In the genomic region with DNA sequence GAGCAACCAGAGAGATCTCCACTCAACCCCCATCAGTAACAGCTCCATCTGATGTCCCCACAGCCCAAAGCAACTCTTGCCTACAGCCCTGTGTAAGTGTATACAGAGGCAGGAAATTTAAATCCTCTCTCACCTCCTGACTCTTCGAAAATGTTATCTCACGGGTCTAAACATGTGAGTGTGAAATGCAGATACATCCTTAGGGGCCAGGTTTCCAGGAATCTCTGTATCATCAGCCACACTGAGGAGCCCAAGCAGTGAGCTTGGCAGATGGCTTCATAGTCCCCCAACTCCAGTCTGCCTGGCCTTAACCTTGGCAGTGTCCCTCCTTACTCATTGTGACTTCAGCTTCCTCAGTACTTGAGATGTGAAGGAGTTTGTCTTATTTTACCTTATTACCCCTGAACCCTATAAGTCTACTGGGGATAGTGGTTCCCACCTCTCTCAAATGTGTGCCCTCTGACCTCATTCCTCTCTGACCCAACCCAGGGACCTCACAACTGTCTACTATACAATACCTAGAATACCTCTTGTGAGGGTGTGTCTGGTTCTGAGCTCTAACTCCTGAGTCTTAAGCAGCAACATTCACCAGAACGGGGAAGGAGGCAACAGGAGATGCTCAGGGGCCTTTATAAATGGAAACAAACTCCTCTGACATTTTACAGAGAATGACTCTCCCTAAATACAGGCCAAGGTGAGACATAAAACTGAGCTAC, we compare ENCODE assay signal across 31 mouse cellular contexts.
DNase-seq lines count a peak whose midpoint lies in the region; ATAC-seq and TF ChIP-seq lines count a peak whose summit lies in the region.
"Had no signal": no experiment of that assay in that cellular context is flagged by ENCODE, and none has a peak within 500 bp of the region (broad histone marks: within the 10 kb centered on the region; RNA-seq: fewer than 3 reads in every experiment).

No protein-coding gene starts in this region.

- H3K4me3 ChIP-seq in heart, embryonic 10.5 days = no peak overlapping the region
- H3K4me3 ChIP-seq in liver, embryonic 12.5 days = peak overlapping the region; percentile 55
- H3K4me3 ChIP-seq in liver, postnatal 0 days (ENCODE audit: low read depth, low read length) = no peak overlapping the region
- H3K4me3 ChIP-seq: embryonic facial prominence, embryonic 10.5 days; embryonic facial prominence, embryonic 15.5 days; forebrain, embryonic 10.5 days; forebrain, embryonic 15.5 days; heart, embryonic 15.5 days; hindbrain, embryonic 13.5 days; left cerebral cortex, adult 2 months; limb, embryonic 12.5 days; midbrain, embryonic 13.5 days; neural tube, embryonic 13.5 days had no signal

- H3K36me3 ChIP-seq in heart, embryonic 10.5 days = no peaks in the 10 kb centered on the region
- no peaks in the 10 kb centered on the region; the same call in 1 of the 2 replicates for H3K36me3 ChIP-seq in liver, embryonic 12.5 days
- H3K36me3 ChIP-seq in liver, postnatal 0 days (replicated peaks; ENCODE audit: insufficient read depth, low read length) = no peaks in the 10 kb centered on the region
- H3K36me3 ChIP-seq: embryonic facial prominence, embryonic 10.5 days; embryonic facial prominence, embryonic 15.5 days; forebrain, embryonic 10.5 days; forebrain, embryonic 15.5 days; G1E; heart, embryonic 15.5 days; hindbrain, embryonic 13.5 days; limb, embryonic 12.5 days; midbrain, embryonic 13.5 days; neural tube, embryonic 13.5 days had no signal

- DNase-seq in heart, embryonic 10.5 days (ENCODE audit: low spot score) = peak; percentile 84
- DNase-seq in heart, postnatal 4 days = no peak
- DNase-seq in liver, postnatal 0 days = no peak
- no peak for DNase-seq in urinary bladder, postnatal 25 days (ENCODE audit: low spot score)
- DNase-seq in layer of hippocampus, postnatal 25 days (ENCODE audit: extremely low spot score in 1 of 2, low spot score in 1 of 2) = no peak
- no peak for DNase-seq in kidney, adult 8-10 months
- DNase-seq: adrenal gland, postnatal 10 days; cerebellum, adult 8-10 months; cerebellum, postnatal 25 days; gastrocnemius, postnatal 36 days; heart, adult 18-20 months; heart, postnatal 36 days; kidney, postnatal 14 days; layer of hippocampus, adult 9-11 months; lung, adult 18-20 months; right cerebral cortex, postnatal 4 days had no signal

- H3K27ac ChIP-seq in heart, embryonic 10.5 days = peak overlapping the region; percentile 9; the same call in 1 of the 2 replicates
- H3K27ac ChIP-seq in liver, embryonic 12.5 days = peak overlapping the region; percentile 91
- H3K27ac ChIP-seq in liver, postnatal 0 days (ENCODE audit: low read depth) = peak overlapping the region; percentile 13; the same call in 1 of the 2 replicates
- H3K27ac ChIP-seq: embryonic facial prominence, embryonic 10.5 days; embryonic facial prominence, embryonic 15.5 days; forebrain, embryonic 15.5 days; heart, embryonic 15.5 days; hindbrain, embryonic 13.5 days; left cerebral cortex, adult 2 months; limb, embryonic 12.5 days; macrophage; midbrain, embryonic 13.5 days; neural tube, embryonic 13.5 days had no signal

- H3K9ac ChIP-seq in liver, embryonic 12.5 days = peak overlapping the region; percentile 64
- H3K9ac ChIP-seq in liver, postnatal 0 days (replicated peaks) = no peak overlapping the region
- H3K9ac ChIP-seq: embryonic facial prominence, embryonic 15.5 days; forebrain, embryonic 15.5 days; heart, embryonic 15.5 days; hindbrain, embryonic 13.5 days; limb, embryonic 12.5 days; midbrain, embryonic 13.5 days; neural tube, embryonic 13.5 days had no signal

- peaks cover 32% of the 10 kb centered on the region for H3K4me1 ChIP-seq in heart, embryonic 10.5 days
- H3K4me1 ChIP-seq in liver, embryonic 12.5 days = peaks cover 41% of the 10 kb centered on the region
- H3K4me1 ChIP-seq in liver, postnatal 0 days (ENCODE audit: insufficient read depth) = no peaks in the 10 kb centered on the region

- ATAC-seq in erythroblast, adult 5-6 weeks (replicated peaks; ENCODE audit: low FRiP score, poor library complexity, severe bottlenecking) = peak; percentile 50; the same call in 1 of the 2 replicates
- ATAC-seq in liver, embryonic 12.5 days = peak; percentile 91
- peak; percentile 58 for ATAC-seq in liver, postnatal 0 days
- ATAC-seq: forebrain, embryonic 15.5 days; lung, postnatal 0 days; midbrain, embryonic 13.5 days had no signal

- no peaks in the 10 kb centered on the region for H3K9me3 ChIP-seq in heart, embryonic 10.5 days
- no peaks in the 10 kb centered on the region for H3K9me3 ChIP-seq in liver, embryonic 12.5 days (replicated peaks)
- H3K9me3 ChIP-seq in liver, postnatal 0 days (ENCODE audit: low read length) = no peaks in the 10 kb centered on the region
- H3K9me3 ChIP-seq: embryonic facial prominence, embryonic 10.5 days; embryonic facial prominence, embryonic 15.5 days; forebrain, embryonic 10.5 days; forebrain, embryonic 15.5 days; G1E; heart, embryonic 15.5 days; hindbrain, embryonic 13.5 days; limb, embryonic 12.5 days; midbrain, embryonic 13.5 days; neural tube, embryonic 13.5 days had no signal

- peaks cover 15% of the 10 kb centered on the region; the same call in 1 of the 2 replicates for H3K27me3 ChIP-seq in heart, embryonic 10.5 days (ENCODE audit: insufficient read depth, poor library complexity, severe bottlenecking)
- H3K27me3 ChIP-seq in liver, embryonic 12.5 days (replicated peaks) = no peaks in the 10 kb centered on the region
- H3K27me3 ChIP-seq in liver, postnatal 0 days (ENCODE audit: insufficient read depth, low read length) = no peaks in the 10 kb centered on the region
- H3K27me3 ChIP-seq: embryonic facial prominence, embryonic 15.5 days; forebrain, embryonic 15.5 days; hindbrain, embryonic 13.5 days; midbrain, embryonic 13.5 days; neural tube, embryonic 13.5 days had no signal

- WGBS in heart, embryonic 10.5 days = 54% methylated on average over 3 of the region's 3 CpGs
- WGBS in liver, embryonic 12.5 days (ENCODE audit: insufficient replicate concordance) = 22% methylated on average over 3 of the region's 3 CpGs
- WGBS in liver, postnatal 0 days (ENCODE audit: insufficient replicate concordance) = 44% methylated on average over 3 of the region's 3 CpGs

- TF ChIP-seq EP300 in liver, postnatal 0 days (IDR thresholded peaks at IDR 0.05; ENCODE audit: low read depth) = peak; percentile 70

- peak overlapping the region; percentile 55 for H3K4me2 ChIP-seq in liver, embryonic 12.5 days
- H3K4me2 ChIP-seq in liver, postnatal 0 days (ENCODE audit: low read depth, low read length) = no peak overlapping the region; the same call in 1 of the 2 replicates
- H3K4me2 ChIP-seq: embryonic facial prominence, embryonic 15.5 days; forebrain, embryonic 15.5 days; heart, embryonic 15.5 days; hindbrain, embryonic 13.5 days; limb, embryonic 12.5 days; midbrain, embryonic 13.5 days; neural tube, embryonic 13.5 days had no signal

- no peak for TF ChIP-seq CTCF in liver, postnatal 0 days (IDR thresholded peaks at IDR 0.05; ENCODE audit: low read depth)

Comparison
In these comparisons a context has a peak if more than half of its experiments do, and no peak if none do; other contexts are left out.
1. H3K27ac ChIP-seq: peak in every context shown above with its lines; median percentile 91 in liver, embryonic 12.5 days; 13 in liver, postnatal 0 days; 9 in heart, embryonic 10.5 days.